Mouse (Mus musculus) liver, postnatal 0 days (tissue): ENCODE measurements at regions not wholly inside any gene's neighbourhood (a gene's known extent, or its start where the extent isn't known, plus 50 kb on each side); places are given as distances from the start of the nearest gene placed in this dataset.

Source experiments
- CTCF ChIP-seq: sonication (generic); IDR thresholded peaks from 2 replicates; pipeline ENCODE4 v1.5.1; 2016; ENCODE audit warnings: antibody characterized with exemption, low read depth
- EP300 ChIP-seq: IDR thresholded peaks from 2 replicates; pipeline ENCODE4 v1.6.1; 2016; ENCODE audit warnings: antibody characterized with exemption, low read depth, mild to moderate bottlenecking

DNA sequence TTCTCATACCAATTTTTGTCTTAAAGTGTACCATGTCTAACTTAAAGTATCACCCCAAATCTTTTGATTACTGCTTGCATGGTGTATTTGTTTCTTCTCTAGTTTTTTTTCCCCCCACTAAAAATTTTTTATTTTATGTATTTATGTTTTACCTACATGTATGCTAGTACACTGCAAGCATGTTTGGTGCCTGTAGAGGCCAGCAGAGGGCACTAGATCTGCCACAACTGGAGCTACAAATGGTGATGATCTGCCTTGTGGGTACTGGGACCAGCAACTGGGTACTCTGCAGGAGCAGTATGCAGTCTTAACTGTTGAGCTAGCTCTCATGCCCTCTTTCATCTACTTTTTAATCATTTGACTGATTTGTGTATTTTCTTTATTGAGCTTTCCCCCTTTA, 92.2 kb upstream of the Gm16223 start:
- TF ChIP-seq CTCF (no peak; the same call in 1 of the 2 replicates), EP300 (no peak)
